ENCODE assay signal across 26 mouse cellular contexts in the genomic region with DNA sequence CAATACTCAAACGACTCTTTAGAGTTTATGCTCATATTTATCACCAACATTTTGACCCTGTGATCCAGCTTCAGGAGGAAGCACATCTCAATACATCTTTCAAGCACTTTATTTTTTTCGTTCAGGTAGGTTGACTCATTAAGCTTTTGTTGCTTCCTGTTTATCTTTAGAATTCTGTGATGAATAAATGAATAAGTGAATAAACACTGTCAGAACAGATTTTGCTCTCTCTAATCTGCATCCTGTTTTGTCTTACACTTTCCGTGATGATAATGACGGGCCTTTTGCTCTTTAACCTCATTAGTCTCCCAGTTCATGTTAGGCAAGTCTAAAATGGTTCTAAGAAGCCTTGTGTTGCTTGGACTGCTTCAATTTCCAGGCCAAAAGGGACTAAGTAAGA. TPM values are rescaled to one million over a fixed set of nuclear protein-coding genes. Genes with fewer than 3 reads are reported as not detected.
DNase-seq lines count a peak whose midpoint lies in the region; ATAC-seq lines count a peak whose summit lies in the region.
"Had no signal": no experiment of that assay in that cellular context is flagged by ENCODE, and none has a peak within 500 bp of the region (broad histone marks: within the 10 kb centered on the region; RNA-seq: fewer than 3 reads in every experiment).

No protein-coding gene starts in this region.

- no peaks in the 10 kb centered on the region for H3K4me1 ChIP-seq in hindbrain, embryonic 10.5 days (replicated peaks)
- H3K4me1 ChIP-seq: embryonic facial prominence, embryonic 13.5 days; embryonic facial prominence, embryonic 15.5 days; forebrain, embryonic 10.5 days; forebrain, embryonic 12.5 days had no signal

- H3K27me3 ChIP-seq in hindbrain, embryonic 10.5 days (ENCODE audit: insufficient read depth, poor library complexity, severe bottlenecking): no peaks in the 10 kb centered on the region
- H3K27me3 ChIP-seq: CH12.LX; embryonic facial prominence, embryonic 13.5 days; embryonic facial prominence, embryonic 15.5 days; forebrain, embryonic 12.5 days; Patski had no signal

- H3K27ac ChIP-seq in hindbrain, embryonic 10.5 days: no peak overlapping the region
- H3K27ac ChIP-seq: embryonic facial prominence, embryonic 13.5 days; embryonic facial prominence, embryonic 15.5 days; forebrain, embryonic 10.5 days; forebrain, embryonic 12.5 days had no signal

- H3K36me3 ChIP-seq in hindbrain, embryonic 10.5 days: peaks cover 58% of the 10 kb centered on the region

- peak; percentile 36 for DNase-seq in CD4-positive, CD25-positive, alpha-beta regulatory T cell, adult 2 months (ENCODE audit: low read depth, low spot score)
- no peak for DNase-seq in hindbrain, embryonic 10.5 days (ENCODE audit: low spot score)
- no peak for DNase-seq in urinary bladder, postnatal 4 days (ENCODE audit: low spot score in 2 of 2)
- DNase-seq: adrenal gland, adult 2 months; adrenal gland, postnatal 10 days; adrenal gland, postnatal 25 days; B cell, adult 2 months; cerebellum, adult 11 months; cerebellum, adult 18-20 months; cerebellum, adult 8-10 months; cerebellum, adult 9-11 months; cerebellum, postnatal 14 days; cerebellum, postnatal 36 days; embryo, embryonic 11 days had no signal

- no peak overlapping the region for H3K4me3 ChIP-seq in hindbrain, embryonic 10.5 days
- H3K4me3 ChIP-seq: embryonic facial prominence, embryonic 13.5 days; embryonic facial prominence, embryonic 15.5 days; erythroblast, embryonic 14.5 days; forebrain, embryonic 10.5 days; forebrain, embryonic 12.5 days had no signal

- ATAC-seq in activated CD4-positive, CD25-positive, alpha-beta regulatory T cell, adult 4 months: peak; percentile 82
- peak; percentile 84 for ATAC-seq in inflammation-experienced regulatory T-cells, adult 6 months
- ATAC-seq: forebrain, embryonic 14.5 days; forebrain, embryonic 16.5 days; Patski had no signal

- H3K9me3 ChIP-seq in hindbrain, embryonic 10.5 days: no peaks in the 10 kb centered on the region
- H3K9me3 ChIP-seq: embryonic facial prominence, embryonic 13.5 days; embryonic facial prominence, embryonic 15.5 days; forebrain, embryonic 10.5 days; forebrain, embryonic 12.5 days; G1E had no signal

- 93% methylated on average over 4 of the region's 4 CpGs for WGBS in hindbrain, embryonic 10.5 days

RNA-seq across cellular contexts. Expression of gene Dck, which starts 11.6 kb away (rescaled TPM):
- 10 to 100 TPM; 57.9 to 66.8 TPM for polyA plus RNA-seq in activated CD4-positive, CD25-positive, alpha-beta regulatory T cell, adult 4 months (2017; shearing (Covaris generic))
- polyA plus RNA-seq in inflammation-experienced regulatory T-cells, adult 6 months (2017; shearing (Covaris generic)): 10 to 100 TPM; 39.4 to 97.7 (median 42.7) TPM
- polyA plus RNA-seq in hindbrain, embryonic 10.5 days (2016; fragmentation: Nextera tagmentation; extraction: Ambion mirVana): 93.0 and 103 TPM in 2 replicates

RNA-seq across cellular contexts. Expression of gene Mob1b, which starts 32.5 kb away (rescaled TPM):
- polyA plus RNA-seq in activated CD4-positive, CD25-positive, alpha-beta regulatory T cell, adult 4 months (2017; shearing (Covaris generic)): 10 to 100 TPM; 10.2 to 10.5 TPM
- polyA plus RNA-seq in inflammation-experienced regulatory T-cells, adult 6 months (2017; shearing (Covaris generic)): 10 to 100 TPM in 1 of 3 experiments, 1 to 10 TPM in 2; 8.8 to 11.5 (median 8.9) TPM
- 10.8 TPM in 2 replicates for polyA plus RNA-seq in hindbrain, embryonic 10.5 days (2016; fragmentation: Nextera tagmentation; extraction: Ambion mirVana)
